Mouse (Mus musculus) frontal cortex, postnatal 36 days (tissue): ENCODE measurements around the gene Rbfox2.
"Not testable (repeated sequence)": the region's sequence is repeated elsewhere in the genome, so short reads cannot be mapped to it uniquely, and the experiment has no call there.

Experiments
- DNase-seq, 2 experiments: peaks; one replicate each; pipeline ENCODE4 v3.0.0; 2022; ENCODE audit warnings: low spot score in 2 of 2

Gene Rbfox2

GRCm38 (mm10) chr15:77306547-77307261, at the start of gene Rbfox2:
Rbfox2 (minus strand) TSS chr15:77307004.
- peak; percentile 86 to 88 for DNase-seq

GRCm38 (mm10) chr15:77356248-77356810, 49.5 kb upstream of the Rbfox2 start:
- peak; percentile 67 to 75 for DNase-seq

GRCm38 (mm10) chr15:77354848-77355551, 48.2 kb upstream of the Rbfox2 start:
- DNase-seq = no peak

GRCm38 (mm10) chr15:77354496-77354847, 47.7 kb upstream of the Rbfox2 start:
- no peak for DNase-seq

- no peak for DNase-seq
These were observed 47.0 kb upstream of the Rbfox2 start for GRCm38 (mm10) chr15:77353764-77354163.

GRCm38 (mm10) chr15:77352863-77353262, 46.1 kb upstream of the Rbfox2 start:
- no peak for DNase-seq

- DNase-seq = no peak
These were observed 43.3 kb upstream of the Rbfox2 start for GRCm38 (mm10) chr15:77350117-77350516.

GRCm38 (mm10) chr15:77348146-77348545, 41.3 kb upstream of the Rbfox2 start:
- no peak for DNase-seq

GRCm38 (mm10) chr15:77344127-77345125, 37.6 kb upstream of the Rbfox2 start:
- DNase-seq = no peak

- DNase-seq = peak in 1 of 2 experiments; percentile 64
These were observed 36.8 kb upstream of the Rbfox2 start for GRCm38 (mm10) chr15:77343527-77344091.

- no peak for DNase-seq
These were observed 36.2 kb upstream of the Rbfox2 start for GRCm38 (mm10) chr15:77342962-77343526.

GRCm38 (mm10) chr15:77342005-77342404, 35.2 kb upstream of the Rbfox2 start:
- no peak for DNase-seq

GRCm38 (mm10) chr15:77340581-77340980, 33.8 kb upstream of the Rbfox2 start:
- no peak for DNase-seq

- DNase-seq = no peak
These were observed 32.2 kb upstream of the Rbfox2 start for GRCm38 (mm10) chr15:77338924-77339429.

GRCm38 (mm10) chr15:77338451-77338850, 31.6 kb upstream of the Rbfox2 start:
- DNase-seq = no peak

- DNase-seq = no peak
These were observed 31.1 kb upstream of the Rbfox2 start for GRCm38 (mm10) chr15:77337926-77338325.

- DNase-seq = no peak
These were observed 30.2 kb upstream of the Rbfox2 start for GRCm38 (mm10) chr15:77336968-77337341.

- peak; percentile 86 to 88 for DNase-seq
These were observed 29.6 kb upstream of the Rbfox2 start for GRCm38 (mm10) chr15:77336287-77336967.

- DNase-seq = not testable (repeated sequence)
These were observed 28.4 kb upstream of the Rbfox2 start for GRCm38 (mm10) chr15:77335185-77335584.
